Mouse (Mus musculus): ENCODE measurements around the gene Irf1. TPM values are rescaled to one million over a fixed set of nuclear protein-coding genes. Genes with fewer than 3 reads are reported as not detected.

Irf1 gene
- polyA plus RNA-seq, 1 experiment from 2014 or later = 2.0 TPM

DNA sequence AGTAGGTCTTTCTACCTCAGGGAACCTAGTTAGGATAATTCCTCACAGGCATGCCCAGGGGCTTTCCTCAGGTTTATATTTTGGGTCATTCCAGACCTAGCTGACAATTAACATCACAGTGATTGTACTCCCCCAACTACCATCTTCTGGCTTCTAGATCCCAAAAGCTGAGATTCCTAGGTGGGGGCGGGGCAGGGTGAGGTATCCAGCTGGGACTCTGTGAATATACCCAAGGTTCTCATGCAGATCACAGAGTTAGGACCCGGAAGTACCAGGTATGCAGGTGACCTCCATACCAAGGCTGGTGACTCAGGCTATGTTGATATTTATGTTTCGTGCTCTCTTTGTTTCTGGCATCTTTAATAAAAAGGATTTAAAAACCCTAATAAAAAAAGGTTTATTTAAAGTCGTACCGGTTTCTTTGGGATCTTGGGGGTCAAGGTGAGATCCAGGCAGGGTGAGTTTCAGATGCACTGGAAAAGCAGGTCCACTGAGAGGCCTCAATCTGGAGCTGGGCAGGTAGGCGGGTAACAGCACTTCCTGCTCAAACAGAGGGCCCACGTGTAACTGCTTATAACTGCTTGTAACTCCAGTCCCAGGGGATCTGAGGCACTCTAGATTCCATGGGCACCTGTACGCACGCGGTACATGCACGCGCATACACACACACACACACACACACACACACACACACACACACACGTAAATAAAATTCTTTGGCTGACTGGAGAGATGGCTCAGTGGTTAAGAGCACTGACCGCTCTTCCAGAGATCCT is 34.9 kb downstream of the Irf1 start:
- Histone ChIP-seq H3K4me3 (replicated peaks) (no peak overlapping the region), H3K9ac (replicated peaks) (no peak overlapping the region), H3K27ac (no peak overlapping the region), H3K27me3 (no peaks in the 10 kb centered on the region), H3K4me2 (replicated peaks) (no peak overlapping the region), H3K9me3 (no peaks in the 10 kb centered on the region), H3K4me1 (replicated peaks) (no peaks in the 10 kb centered on the region), H3K36me3 (no peaks in the 10 kb centered on the region)
- 88% methylated on average over 14 of the region's 14 CpGs for WGBS
- no peak for ATAC-seq

DNA sequence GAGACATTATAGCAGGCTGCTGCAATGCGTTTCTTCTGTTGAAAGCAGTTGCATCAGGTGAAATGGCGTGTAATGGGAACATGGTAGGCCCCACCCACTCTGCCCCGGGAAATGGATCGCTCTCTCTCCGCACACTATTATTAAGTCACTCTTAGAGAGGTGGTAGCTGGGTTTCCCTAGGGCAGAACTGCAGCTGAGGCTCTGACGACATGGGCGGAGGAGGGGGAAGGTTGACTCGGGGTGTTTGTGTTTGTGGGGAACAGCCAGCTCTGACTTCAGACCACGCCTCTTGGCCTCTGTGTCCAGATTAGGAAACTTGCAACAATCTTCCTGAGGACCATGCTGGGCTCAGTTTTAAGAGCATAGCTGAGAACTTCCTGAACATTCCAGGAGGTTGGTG is 36.0 kb downstream of the Irf1 start:
- no peaks in the 10 kb centered on the region for H3K36me3 ChIP-seq
- 70% methylated on average over 9 of the region's 9 CpGs for WGBS
- ATAC-seq = no peak
- no peak overlapping the region for H3K27ac ChIP-seq
- H3K27me3 ChIP-seq = no peaks in the 10 kb centered on the region
- H3K4me3 ChIP-seq (replicated peaks) = no peak overlapping the region
- H3K4me2 ChIP-seq (replicated peaks) = no peak overlapping the region
- H3K9me3 ChIP-seq = no peaks in the 10 kb centered on the region
- no peaks in the 10 kb centered on the region for H3K4me1 ChIP-seq (replicated peaks)
- H3K9ac ChIP-seq (replicated peaks) = no peak overlapping the region

- 52% methylated on average over 5 of the region's 5 CpGs for whole genome bisulfite sequencing
- no peaks in the 10 kb centered on the region for H3K36me3 ChIP-seq
- H3K27me3 ChIP-seq = no peaks in the 10 kb centered on the region
- no peak overlapping the region for H3K4me3 ChIP-seq (replicated peaks)
- H3K9ac ChIP-seq (replicated peaks) = no peak overlapping the region
- H3K4me2 ChIP-seq (replicated peaks) = no peak overlapping the region
- no peaks in the 10 kb centered on the region for H3K4me1 ChIP-seq (replicated peaks)
- no peaks in the 10 kb centered on the region for H3K9me3 ChIP-seq
- H3K27ac ChIP-seq = no peak overlapping the region
- ATAC-seq = no peak
Measured at GRCm38 (mm10) chr11:53809354-53809753, 39.5 kb downstream of the Irf1 start.

DNA sequence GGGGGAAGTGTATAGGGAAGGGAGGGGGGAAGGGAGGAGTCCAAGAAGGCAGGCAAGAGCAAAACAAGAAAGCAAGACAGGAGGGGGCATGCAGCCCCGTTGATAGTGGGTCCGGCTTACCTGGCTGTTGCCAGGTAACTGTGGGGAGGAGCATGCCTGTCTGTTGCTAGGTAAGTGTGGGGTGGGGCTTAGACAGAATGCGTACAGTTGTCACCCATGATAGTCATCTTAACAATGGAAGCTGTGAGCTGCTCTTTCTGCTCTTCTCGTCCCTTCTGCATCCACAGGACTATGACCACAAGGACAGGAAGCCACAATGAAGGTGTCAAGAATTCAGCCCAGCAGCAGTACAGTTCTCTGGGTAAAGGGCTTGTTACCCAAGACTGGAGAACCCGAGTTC is 40.3 kb downstream of the Irf1 start:
- H3K27me3 ChIP-seq = no peaks in the 10 kb centered on the region
- 56% methylated on average over 5 of the region's 5 CpGs for WGBS
- no peaks in the 10 kb centered on the region for H3K9me3 ChIP-seq
- H3K4me1 ChIP-seq (replicated peaks) = no peaks in the 10 kb centered on the region
- no peak overlapping the region for H3K4me2 ChIP-seq (replicated peaks)
- no peak overlapping the region for H3K27ac ChIP-seq
- H3K4me3 ChIP-seq (replicated peaks) = no peak overlapping the region
- H3K36me3 ChIP-seq = no peaks in the 10 kb centered on the region
- ATAC-seq = no peak
- no peak overlapping the region for H3K9ac ChIP-seq (replicated peaks)

- H3K27ac ChIP-seq = no peak overlapping the region
- H3K4me3 ChIP-seq (replicated peaks) = no peak overlapping the region
- WGBS = 82% methylated on average over 2 of the region's 2 CpGs
- H3K9ac ChIP-seq (replicated peaks) = no peak overlapping the region
- no peak overlapping the region for H3K4me2 ChIP-seq (replicated peaks)
- H3K4me1 ChIP-seq (replicated peaks) = no peaks in the 10 kb centered on the region
- no peaks in the 10 kb centered on the region for H3K27me3 ChIP-seq
- no peak for ATAC-seq
- H3K36me3 ChIP-seq = no peaks in the 10 kb centered on the region
- no peaks in the 10 kb centered on the region for H3K9me3 ChIP-seq
Measured at GRCm38 (mm10) chr11:53810749-53811148, 40.9 kb downstream of the Irf1 start.

GRCm38 (mm10) chr11:53811312-53811711 is 41.5 kb downstream of the Irf1 start:
- Histone ChIP-seq H3K27me3 (no peaks in the 10 kb centered on the region), H3K4me3 (replicated peaks) (no peak overlapping the region), H3K9me3 (no peaks in the 10 kb centered on the region), H3K4me1 (replicated peaks) (no peaks in the 10 kb centered on the region), H3K4me2 (replicated peaks) (no peak overlapping the region), H3K27ac (no peak overlapping the region), H3K36me3 (no peaks in the 10 kb centered on the region), H3K9ac (replicated peaks) (no peak overlapping the region)
- ATAC-seq = no peak
- WGBS = 89% methylated on average over 3 of the region's 3 CpGs

DNA sequence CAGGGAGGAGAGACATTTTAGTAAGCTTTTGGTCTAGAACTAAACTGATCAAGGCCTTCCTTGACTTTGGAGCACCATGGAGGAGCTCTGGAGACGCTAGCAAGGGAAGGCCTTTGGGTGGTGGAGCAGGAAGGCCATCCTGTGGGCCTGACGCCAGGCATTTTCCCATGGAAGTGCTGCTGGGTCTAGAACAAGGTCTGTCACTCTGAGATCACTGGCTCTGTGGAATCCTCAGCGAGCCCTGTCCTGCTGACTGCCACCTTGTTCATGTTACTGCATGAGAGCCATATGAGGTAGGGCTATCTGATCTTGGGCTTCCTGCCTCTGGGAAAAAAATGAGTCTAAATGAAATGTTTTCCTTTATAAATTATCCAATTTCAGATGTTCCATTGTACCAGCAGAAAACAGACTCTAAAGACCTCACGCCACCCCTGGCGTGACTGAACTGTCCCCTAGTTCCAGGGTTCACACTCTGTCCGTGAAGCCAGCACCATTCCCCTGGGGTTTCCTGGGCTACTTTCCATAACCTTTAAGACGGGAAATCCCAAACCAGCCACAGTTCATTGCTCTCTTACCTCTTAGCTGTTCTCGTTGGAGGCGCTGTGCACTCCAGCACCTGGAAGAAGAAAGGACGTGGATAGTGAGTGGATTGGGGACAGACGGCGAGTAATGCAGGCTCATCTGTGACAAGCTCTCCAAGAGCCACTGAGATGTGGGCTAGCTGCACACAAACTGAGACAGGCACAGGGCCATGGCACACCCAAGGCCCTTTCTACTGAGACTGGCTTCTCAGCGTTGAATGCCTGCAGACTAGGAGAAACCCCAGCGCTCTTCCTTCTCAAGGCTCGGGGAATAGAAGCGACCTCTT is 43.4 kb downstream of the Irf1 start:
- no peak overlapping the region for H3K9ac ChIP-seq (replicated peaks)
- H3K4me2 ChIP-seq (replicated peaks) = no peak overlapping the region
- no peak for ATAC-seq
- H3K4me1 ChIP-seq (replicated peaks) = no peaks in the 10 kb centered on the region
- WGBS = 86% methylated on average over 16 of the region's 16 CpGs
- H3K27me3 ChIP-seq = no peaks in the 10 kb centered on the region
- H3K4me3 ChIP-seq (replicated peaks) = no peak overlapping the region
- H3K9me3 ChIP-seq = no peaks in the 10 kb centered on the region
- no peaks in the 10 kb centered on the region for H3K36me3 ChIP-seq
- no peak overlapping the region for H3K27ac ChIP-seq

DNA sequence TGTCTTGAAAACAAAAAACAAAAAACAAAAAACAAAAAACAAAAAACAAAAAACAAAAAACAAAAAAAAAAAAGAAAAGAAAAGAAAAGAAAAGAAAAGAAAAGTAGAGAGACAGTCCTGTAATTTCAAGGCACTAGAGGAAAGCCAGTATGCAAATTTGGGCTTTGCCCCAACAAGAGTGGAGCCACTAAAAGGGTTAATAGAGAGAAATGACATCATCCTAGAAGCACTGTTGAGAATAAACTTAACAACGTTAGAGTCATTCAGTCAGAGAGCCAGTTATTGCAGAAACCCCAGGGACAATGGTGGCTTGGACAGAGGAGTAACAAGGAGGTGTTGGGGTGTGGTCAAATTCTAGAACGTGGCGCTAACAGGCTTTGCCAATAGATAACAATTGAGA is 45.0 kb downstream of the Irf1 start:
- no peak for ATAC-seq
- Histone ChIP-seq H3K9ac (replicated peaks) (no peak overlapping the region), H3K36me3 (no peaks in the 10 kb centered on the region), H3K4me1 (replicated peaks) (no peaks in the 10 kb centered on the region), H3K27me3 (no peaks in the 10 kb centered on the region), H3K9me3 (no peaks in the 10 kb centered on the region), H3K27ac (no peak overlapping the region), H3K4me2 (replicated peaks) (no peak overlapping the region), H3K4me3 (replicated peaks) (no peak overlapping the region)
- WGBS = 72% methylated on average over 3 of the region's 3 CpGs

DNA sequence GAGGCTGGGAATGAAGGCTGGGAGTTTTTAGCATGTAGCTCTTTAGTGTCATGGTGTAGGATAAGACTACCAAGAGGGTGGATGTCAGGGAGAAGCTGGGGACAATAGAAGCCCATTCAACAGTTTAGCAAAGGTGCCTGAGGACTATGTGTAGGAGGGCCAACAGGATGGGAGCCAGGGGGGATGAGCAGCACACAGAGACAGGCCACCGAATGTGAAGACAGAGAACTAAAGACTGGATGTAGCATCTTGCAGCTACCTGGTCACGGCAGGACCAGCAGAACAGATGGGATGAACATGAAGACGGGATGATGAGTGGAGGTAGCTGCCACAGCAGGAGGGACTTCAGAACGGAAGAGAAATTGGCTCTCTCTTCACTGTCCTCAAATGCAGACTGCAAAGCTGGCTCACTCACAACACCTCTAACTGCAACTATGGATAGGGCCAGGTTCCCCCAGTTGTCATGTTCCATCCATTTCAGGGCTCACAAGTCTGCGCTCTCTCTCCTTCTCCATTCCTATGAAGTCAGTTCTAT is 47.1 kb downstream of the Irf1 start:
- H3K4me1 ChIP-seq (replicated peaks) = no peaks in the 10 kb centered on the region
- no peaks in the 10 kb centered on the region for H3K9me3 ChIP-seq
- no peaks in the 10 kb centered on the region for H3K27me3 ChIP-seq
- H3K27ac ChIP-seq = no peak overlapping the region
- no peak overlapping the region for H3K4me3 ChIP-seq (replicated peaks)
- no peak overlapping the region for H3K4me2 ChIP-seq (replicated peaks)
- H3K9ac ChIP-seq (replicated peaks) = no peak overlapping the region
- no peaks in the 10 kb centered on the region for H3K36me3 ChIP-seq
- 93% methylated on average over 5 of the region's 5 CpGs for WGBS
- no peak for ATAC-seq

- no peak for ATAC-seq
- Histone ChIP-seq H3K9me3 (no peaks in the 10 kb centered on the region), H3K27me3 (no peaks in the 10 kb centered on the region), H3K4me2 (replicated peaks) (no peak overlapping the region), H3K36me3 (no peaks in the 10 kb centered on the region), H3K27ac (no peak overlapping the region), H3K4me1 (replicated peaks) (no peaks in the 10 kb centered on the region), H3K9ac (replicated peaks) (no peak overlapping the region), H3K4me3 (replicated peaks) (no peak overlapping the region)
- WGBS = 74% methylated on average over 6 of the region's 6 CpGs
Measured at GRCm38 (mm10) chr11:53818794-53819193, 49.0 kb downstream of the Irf1 start.

GRCm38 (mm10) chr11:53819511-53819910 is 49.7 kb downstream of the Irf1 start:
- no peak for ATAC-seq
- H3K4me3 ChIP-seq (replicated peaks) = no peak overlapping the region
- no peak overlapping the region for H3K9ac ChIP-seq (replicated peaks)
- H3K9me3 ChIP-seq = no peaks in the 10 kb centered on the region
- no peak overlapping the region for H3K4me2 ChIP-seq (replicated peaks)
- 97% methylated on average over 6 of the region's 6 CpGs for WGBS
- no peaks in the 10 kb centered on the region for H3K4me1 ChIP-seq (replicated peaks)
- H3K27me3 ChIP-seq = no peaks in the 10 kb centered on the region
- H3K27ac ChIP-seq = no peak overlapping the region
- no peaks in the 10 kb centered on the region for H3K36me3 ChIP-seq

DNA sequence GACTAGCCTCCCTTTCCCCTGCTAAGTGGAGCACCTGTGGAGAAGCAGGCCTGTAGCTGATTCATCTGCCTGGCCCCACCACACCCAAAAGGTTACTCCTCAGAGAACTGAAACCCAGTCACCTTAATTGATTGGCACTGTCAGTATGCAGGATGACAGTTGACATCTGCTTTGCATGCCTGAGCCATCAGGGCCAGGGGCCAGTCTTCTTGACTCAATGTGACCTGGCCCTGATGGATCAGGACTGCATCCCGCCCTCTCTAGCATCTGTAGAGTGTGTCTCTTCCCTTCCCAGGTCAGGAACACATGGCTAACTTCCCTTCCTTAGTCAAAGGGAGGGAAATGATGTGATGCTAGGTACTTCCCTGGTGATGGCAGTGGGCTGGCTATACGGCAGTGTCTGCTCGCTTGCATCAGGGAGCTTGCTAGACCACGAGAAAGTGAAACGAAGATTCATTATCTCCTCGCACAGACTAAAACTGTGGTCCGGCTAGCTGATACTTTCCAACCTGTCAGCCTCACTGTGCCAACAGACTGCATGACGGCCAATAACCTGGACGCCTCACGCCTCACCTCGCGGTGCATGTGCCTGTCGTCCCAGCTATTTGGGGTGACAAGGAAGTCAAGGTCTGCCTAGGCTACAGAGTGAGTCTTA is 50.8 kb downstream of the Irf1 start:
- Histone ChIP-seq H3K9ac (replicated peaks) (no peak overlapping the region), H3K27me3 (no peaks in the 10 kb centered on the region), H3K4me3 (replicated peaks) (no peak overlapping the region), H3K36me3 (no peaks in the 10 kb centered on the region), H3K9me3 (no peaks in the 10 kb centered on the region), H3K27ac (no peak overlapping the region), H3K4me1 (replicated peaks) (no peaks in the 10 kb centered on the region), H3K4me2 (replicated peaks) (no peak overlapping the region)
- no peak for ATAC-seq
- 93% methylated on average over 13 of the region's 13 CpGs for WGBS

All from midbrain, embryonic 13.5 days (tissue).